Mouse (Mus musculus) right cerebral cortex, adult 2 months (tissue): ENCODE results near the gene Hspb1.

Experiments used
- DNase-seq, 2 experiments: peaks; one replicate each; pipeline ENCODE4 v3.0.0; 2021 to 2022; ENCODE audit warnings: low spot score in 2 of 2

Gene Hspb1

DNA sequence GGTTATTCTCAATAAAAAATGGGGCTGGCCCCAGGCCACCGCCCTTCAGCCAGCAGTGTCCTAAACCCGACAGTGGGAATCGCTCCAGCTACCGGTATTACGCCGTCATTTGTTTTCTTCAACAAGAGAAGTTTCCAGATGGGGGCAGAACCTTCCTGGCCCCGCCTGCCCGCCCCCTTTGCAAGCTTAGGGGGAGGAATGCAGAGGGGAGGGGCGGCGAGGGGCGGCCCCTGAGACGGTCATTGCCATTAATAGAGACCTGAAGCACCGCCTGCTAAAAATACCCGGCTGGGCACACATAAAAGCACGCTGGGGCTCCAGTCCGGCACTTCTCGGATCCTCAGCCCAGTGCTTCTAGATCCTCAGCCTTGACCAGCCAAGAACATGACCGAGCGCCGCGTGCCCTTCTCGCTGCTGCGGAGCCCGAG is at the start of gene Hspb1:
Gene Hspb1, plus strand, starts transcription at position 245 of the 428 bp plus-strand sequence.
- DNase-seq = no peak

DNA sequence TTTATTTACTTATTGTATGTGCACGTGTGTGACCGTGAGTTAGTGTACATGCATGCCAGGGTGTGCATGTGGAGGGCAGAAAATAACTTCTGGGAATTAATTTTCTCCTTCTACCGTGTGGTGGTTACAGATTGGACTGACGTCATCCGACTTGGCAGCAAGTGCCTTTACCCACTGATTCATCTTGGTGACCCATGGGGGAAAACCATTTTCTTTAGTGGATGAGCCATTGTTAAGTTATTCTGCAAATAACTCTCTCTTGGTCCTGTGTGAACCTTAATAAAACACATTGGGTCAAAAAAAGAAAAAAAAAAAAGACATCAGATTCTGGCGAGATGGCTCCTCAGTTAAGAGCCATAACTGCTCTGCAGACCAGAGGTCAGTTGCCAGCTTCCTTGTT is 46.1 kb upstream of the Hspb1 start:
- no peak for DNase-seq

DNA sequence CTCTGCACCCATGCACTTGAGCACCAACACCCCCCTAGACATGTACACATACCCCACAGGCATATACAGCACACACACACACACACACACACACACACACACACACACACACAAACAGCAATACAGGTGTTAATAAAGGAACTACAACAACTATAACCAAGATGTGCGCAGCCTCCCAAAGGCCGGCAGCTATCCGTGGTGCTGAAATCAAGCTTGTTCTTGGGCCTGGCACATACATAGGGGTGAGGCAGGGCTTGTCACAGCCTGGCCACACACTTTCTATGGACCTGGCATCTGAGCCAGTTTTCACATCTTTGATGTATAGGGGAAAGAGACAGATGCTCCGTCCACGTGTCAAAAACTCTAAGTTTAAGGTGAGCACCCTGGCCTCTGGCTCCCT is 44.3 kb upstream of the Hspb1 start:
- no peak for DNase-seq

DNA sequence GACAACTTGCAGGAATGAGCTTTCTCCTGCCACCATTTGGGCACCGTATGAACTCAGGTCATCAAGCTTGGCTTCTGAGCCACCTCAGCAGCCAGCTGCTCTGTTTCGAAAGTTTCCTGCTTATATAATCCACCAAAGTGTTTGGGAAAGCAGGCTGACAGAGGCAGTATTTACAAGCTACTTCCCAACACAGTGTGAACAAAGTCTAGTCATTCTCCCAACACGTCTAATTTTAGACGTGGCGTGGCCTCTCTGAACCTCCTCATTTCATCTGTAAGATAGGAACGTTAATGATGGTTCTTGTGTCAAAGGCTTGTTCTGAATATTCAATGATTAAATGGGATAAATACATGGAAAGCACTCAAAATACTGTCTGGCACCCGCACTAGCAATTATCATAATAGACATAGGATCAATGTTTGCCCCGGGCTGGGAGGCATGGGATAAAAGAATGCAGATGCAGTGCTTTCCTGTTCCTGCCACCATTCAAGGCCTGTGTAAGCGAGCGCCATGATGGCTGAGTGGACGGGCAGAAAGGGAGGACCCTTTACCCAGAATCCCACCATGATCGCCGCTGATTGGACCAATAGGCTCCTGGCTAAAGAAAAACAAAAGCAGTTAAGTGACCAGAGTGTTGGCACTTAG is 41.9 kb upstream of the Hspb1 start:
- DNase-seq = no peak

DNA sequence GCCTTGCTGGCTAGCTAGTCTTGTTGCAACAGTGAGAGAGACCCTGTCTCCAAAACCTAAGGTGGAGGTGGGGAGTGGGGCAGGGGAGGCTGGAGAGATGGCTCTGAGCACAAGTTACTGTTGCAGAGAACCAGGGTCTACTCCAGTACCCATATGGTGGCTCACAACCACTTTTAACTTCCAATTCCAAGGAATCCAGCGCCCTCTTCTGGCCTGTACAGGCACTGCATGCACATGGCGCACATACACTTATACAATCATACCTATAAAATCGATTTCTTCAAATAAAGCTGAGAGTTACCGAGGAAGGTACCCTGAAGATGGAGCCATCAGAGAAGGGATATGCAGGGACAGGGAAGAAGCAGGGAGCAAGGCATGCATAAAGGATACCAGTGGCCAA is 40.3 kb upstream of the Hspb1 start:
- DNase-seq = no peak

DNA sequence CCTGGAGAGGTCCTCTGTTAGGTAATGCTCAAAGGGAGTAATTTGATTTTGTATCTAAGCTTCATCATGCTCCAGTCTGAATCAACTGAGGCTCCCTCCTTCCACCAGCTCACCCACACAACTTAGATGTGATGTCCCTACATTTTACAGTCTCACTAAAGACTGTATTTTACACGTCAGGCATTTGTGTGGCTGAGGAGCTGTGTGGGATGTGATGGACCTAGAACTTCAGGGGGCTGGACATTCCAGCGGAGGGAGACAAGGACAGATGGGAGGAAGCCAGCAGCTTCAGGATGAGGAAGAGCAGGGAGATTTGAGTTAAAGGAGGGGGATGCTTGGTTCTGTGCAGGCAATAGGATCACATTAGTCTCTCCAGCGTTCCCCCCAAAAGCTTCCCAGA is 39.8 kb upstream of the Hspb1 start:
- peak; percentile 44 to 48 for DNase-seq

DNA sequence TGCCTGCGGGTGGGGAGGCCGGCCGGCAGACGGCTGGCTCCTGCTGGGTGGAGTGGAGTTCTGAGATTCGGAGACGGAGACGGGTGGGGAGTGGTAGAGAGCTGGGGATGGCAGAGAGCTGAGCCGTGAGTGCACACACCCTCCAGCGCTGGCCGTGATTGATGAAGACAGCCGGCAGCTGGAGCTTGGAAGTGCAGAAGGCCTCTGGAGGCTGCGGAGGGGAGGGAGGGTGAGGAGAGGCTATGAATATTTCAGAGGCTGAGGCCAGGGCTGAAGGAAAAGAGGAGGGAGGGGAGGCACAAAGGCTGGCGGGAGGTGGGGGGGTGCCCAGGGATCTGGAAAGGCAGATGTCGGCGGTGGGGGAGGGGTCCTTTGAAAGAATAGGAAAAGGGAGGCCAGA is 36.7 kb upstream of the Hspb1 start:
- DNase-seq = no peak

DNA sequence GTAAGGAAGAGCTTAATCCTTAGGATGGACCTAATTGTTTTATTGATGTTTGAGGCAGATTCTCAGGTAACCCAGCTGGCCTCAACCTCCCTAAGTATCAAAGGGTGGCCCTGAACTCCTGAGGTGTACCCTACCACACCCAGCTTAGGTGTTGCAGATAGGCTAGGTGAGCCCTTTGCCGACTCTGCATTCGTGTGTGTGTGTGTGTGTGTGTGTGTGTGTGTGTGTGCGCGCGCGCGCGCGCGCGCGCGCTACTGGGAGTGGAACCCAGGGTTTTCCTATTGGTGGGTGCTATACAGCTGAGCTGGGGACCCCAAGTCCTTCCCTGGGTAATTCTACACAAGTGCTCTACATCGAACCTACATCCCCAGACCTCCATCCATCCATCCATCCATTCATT is 36.2 kb upstream of the Hspb1 start:
- DNase-seq = no peak

DNA sequence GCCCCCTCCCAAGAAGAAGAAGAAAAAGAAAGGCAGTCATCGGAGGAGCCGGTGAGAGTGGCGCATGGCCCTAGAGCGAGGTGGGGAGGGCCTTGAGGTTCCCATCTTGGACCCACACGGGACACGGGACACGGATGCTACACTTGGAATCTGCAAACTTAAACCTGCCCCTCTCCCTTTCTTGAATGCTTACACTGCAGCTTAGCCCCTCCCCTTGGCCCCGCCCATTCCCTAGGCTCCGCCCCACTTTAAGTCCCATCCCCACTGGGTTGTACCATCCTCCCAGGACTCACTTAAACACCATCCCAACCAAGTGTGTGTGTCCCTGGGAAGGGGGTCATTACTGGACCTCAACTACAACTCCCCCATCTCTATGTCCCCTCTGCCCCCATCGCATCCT is 35.3 kb upstream of the Hspb1 start:
- no peak for DNase-seq

DNA sequence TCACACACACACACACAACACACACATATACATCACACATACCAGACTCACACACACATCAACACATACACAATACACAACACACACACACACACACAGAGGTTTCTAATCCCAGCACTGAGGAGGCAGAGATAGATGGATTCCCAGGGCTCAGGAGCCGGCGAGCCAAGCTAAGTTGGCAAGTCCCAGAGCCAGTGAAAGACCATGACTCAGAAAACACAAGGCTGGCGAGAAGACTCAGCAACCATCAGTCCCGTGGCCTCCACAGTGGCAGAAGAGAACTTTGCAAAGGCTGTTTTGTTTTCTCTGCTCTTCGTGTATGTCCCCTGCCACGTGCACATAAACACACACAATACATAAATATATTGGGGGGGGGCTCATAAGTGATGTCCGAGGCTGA is 34.0 kb upstream of the Hspb1 start:
- DNase-seq = no peak

DNA sequence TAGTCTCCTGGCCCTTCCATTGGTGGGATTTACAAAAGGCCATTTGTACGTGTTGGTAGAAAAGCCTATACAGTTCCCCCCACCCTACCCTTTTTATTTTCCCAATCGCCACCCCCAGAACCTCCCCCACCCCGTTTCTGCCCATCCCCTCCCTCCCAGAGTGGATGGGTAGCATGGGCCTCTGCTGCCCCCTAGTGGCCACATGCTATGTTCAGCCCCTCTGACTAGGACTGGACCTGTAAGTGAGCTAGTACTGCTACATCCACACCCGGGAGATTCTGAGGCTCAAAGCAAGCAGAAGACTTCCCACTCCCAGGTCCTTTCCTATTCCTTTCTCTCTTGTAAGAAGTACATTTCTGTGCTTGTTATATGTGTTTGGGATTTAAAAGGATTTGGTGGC is 32.6 kb upstream of the Hspb1 start:
- peak; percentile 83 to 85 for DNase-seq

DNA sequence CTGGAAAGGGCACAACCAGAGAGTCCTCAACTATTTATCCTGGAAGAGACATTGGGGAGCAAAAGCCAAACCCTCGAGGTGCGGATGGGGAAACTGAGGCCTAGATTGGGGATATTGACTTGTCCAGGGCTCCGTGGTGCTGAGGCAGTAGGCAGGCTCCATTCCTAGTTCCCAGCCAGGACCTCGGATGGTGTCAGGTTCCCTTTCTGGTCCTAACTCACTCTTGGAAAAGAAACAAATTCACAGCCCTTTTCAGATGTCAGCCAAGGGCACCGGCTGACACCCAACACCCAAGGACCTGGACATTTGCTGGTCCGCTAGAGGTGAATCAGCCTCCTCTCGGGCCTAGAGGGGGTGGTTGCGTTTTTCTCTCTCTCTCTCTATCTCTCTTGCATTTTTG is 21.1 kb upstream of the Hspb1 start:
- no peak for DNase-seq

DNA sequence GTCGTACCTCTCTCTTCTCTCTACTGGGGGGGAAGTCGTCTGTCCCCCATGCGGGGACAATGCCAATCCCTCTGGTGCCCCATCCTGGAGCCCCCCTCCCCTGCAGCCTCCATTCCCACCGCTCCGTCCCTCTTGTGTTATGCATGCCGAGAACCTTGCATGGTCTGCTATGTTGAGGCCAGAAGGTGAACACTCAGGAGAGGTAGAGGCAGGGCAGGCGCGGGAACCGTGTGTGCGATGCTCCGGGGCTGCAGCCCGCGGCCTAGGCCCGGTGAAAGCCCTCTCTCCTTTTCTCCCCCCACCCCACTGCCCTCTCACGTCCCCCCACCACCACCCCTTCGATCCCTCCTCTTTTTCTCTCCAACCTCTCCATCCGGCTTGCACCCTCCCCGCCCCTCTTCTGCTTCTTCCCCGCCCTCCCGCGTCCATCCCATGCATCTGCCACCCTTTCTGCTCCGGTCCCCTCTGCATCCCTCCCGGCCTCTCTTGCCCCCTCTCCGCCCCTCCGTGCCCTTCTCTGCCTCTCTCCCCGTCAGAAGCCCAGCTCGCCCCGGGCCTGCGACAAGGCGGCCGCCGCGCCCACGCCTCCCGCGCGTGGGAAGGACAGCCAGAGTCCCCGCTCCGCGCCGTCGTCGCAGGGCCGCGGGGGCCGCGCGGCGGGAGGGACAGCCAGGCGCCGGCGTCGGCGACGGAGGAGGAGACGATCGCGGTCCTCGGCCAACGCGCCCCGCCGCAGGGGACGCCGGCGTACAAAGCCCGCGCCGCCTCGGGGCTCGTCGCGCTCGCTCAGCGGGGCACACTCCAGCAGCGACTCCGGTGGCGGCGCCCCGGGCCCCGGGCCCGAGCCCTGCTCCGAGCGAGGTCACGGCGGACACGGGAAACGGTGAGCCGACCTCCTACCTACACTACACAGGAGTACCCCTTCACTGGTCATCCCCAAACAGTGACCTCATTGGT is 19.8 kb upstream of the Hspb1 start:
- peak; percentile 48 to 54 for DNase-seq

DNA sequence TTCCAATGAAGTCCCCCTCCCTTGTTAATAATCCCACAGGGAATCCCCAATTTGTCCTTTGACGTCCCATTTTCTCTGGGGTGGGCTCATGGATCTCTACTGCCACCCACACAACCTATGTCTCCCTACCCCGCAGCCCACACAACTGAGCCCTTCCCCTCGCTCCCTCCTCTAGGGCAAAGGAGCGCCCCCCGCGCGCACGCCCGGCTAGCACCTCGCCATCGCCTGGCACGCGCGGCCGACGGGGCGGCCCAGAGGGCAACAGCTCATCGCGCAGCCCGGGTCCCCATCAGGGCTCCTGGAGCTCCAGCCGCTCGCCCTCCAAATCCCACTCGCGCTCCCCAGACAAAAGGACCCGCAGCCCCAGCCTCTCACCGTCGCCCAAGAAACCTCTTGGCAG is 19.1 kb upstream of the Hspb1 start:
- no peak for DNase-seq

DNA sequence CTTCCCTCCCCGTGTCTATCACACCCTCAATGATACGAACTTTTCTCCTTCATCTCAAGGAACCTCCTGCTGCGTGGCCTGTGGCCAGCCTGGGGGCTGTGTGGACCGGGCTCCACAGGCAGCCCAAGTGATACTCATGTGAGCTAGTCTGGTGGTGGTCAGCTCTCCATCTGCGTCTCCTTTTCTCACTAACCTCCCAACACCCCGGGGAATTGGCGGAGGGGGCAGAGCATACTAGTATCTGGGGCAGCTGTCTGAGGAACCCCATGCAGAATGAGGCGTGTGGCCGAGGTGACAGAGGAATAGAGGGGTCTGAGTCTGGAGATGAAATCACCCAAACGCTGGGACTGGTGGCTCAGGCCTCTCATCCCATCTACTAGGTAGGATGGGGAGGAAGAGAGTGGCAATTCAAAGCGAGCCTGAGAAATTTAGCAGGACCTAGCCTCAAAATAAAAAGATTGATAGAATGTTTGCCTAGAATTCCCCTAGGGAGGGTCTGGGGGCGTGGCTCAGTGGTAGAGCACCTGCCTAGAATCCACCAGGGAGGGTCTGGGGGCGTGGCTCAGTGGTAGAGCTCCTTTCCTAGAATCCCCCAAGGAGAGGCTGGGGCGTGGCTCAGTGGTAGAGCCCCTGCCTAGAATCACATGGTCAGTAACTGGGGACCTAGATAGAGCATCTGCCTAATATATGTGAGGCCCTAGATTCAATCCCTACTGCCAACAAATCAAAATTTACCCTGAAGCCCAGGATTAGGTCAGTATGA is 17.9 kb upstream of the Hspb1 start:
- DNase-seq = no peak

DNA sequence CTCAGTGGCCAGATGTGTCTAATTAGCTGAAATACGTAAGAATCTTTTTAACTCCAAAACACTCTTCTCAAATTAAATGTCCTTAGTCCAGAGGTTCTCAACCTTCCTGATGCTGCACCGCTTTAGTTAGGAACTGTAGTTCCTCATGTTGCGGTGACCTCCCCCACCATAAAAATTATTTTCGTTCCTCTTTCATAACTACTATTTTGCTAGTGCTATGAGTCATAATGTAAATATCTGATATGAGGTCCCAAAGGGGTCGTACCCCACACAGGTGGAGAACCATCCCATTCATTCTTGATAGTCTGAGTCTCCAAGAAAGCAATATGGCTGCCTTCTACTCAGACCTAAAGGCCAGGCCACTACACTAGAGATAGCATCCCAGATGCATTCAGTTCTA is 17.2 kb upstream of the Hspb1 start:
- no peak for DNase-seq

DNA sequence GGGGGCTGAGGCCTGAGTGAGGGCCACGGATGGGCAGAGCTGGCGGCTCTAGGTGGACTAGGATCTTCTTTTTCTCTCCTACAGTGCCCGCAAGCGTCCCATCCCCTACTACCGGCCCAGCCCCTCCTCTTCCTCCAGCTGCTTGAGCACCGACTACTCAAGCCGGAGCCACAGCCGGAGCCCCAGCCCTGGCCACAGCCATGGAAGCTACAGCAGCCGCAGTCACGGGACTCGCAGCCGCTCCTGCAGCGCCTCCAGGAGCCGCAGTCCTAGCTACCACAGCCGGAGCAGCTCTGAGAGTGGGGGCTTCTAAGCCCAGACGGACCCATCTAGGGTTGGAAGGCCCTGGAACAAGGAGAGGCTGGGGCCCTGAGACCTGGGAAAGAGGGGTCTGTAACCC is 14.7 kb upstream of the Hspb1 start:
- DNase-seq = no peak

DNA sequence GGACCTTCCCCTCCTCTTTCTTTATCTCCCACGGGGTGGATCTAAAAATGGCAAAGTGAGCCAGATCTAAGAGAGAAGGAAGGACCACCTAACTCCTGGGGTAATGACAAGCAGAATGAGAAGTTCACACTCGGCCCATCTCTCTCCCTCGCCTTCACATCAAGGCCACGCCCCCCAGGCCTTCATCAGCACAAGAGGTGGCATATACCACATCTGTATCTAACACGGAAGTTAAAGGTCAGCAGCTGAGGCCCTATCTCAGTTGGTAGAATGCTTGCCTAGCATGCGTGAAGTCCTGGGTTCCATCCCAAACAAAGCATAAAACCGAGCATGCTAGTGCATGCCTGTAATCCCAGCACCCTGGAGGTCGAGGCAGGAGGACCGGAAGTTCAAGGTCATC is 14.0 kb upstream of the Hspb1 start:
- DNase-seq = no peak

DNA sequence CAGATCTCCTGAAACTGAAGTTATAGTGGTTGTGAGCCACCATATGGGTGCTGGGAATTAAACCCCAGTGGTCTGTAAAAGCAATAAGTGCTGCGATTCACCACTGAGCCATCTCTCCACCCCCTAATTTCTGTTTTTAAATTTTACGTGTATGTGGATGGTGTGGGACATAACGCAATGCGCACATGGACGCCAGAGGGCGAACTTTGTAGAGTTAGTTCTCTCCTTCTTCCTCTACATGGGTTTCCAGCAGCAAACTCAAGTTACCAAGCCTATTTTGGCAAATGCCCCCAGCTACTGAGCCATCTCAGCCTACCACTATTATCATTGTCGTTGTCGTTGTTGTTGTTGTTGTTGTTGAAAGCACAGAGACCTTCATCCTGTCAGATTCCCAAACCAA is 10.5 kb upstream of the Hspb1 start:
- peak; percentile 61 to 78 for DNase-seq

DNA sequence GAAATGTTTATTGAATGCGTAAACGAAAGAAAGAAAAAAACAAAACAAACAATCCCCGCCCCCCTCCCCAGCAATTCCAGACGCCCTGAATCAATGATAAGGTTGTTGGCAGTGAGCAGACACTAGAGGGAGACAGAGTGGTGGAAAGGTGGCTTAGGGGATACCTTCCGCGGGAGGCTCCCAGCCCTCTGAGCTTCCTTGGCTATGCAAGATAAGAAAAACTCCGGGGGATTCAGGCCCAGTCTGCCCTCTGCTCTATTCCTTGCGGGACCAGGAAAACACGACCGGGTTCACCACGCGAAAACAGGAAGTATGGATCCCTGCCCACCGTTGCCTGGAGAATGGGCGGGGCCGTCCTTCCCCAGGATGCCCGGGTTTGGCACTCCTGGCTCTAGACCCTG is 9.9 kb upstream of the Hspb1 start:
- DNase-seq = peak; percentile 52 to 58

DNA sequence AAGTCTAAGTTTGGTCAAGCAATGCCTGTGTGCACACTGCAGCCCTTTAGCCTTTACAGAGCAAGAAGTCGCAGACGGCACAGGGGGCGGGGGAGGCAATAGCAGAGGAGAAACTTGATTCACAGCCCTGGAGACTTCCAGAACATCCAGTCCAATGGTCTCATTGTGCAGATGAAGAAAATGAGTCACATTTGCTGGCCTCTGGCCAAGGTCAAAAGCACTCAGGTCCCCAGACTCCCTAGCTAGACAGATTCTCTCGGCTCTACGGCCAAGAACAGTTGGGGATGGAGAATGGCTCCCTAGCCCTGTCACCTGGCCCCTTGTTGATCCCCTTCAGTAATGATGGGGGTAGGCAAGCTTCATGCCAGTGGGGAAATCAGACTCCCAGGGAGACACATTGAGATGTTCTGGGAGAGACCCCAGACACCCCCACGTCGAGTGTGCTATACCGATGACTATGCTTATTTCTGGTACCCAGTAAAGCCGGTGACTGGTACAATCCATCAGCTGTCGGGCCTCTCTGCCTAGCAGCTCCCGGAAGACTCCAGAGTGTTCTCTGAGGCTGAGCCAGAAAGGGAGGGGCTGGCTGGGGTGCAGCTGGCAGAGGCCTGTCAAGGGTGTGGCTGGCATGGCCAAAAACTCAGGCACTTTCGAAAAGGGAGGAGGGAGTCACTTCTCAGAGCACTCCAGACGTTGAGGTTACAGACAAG is 8.1 kb upstream of the Hspb1 start:
- DNase-seq = no peak

DNA sequence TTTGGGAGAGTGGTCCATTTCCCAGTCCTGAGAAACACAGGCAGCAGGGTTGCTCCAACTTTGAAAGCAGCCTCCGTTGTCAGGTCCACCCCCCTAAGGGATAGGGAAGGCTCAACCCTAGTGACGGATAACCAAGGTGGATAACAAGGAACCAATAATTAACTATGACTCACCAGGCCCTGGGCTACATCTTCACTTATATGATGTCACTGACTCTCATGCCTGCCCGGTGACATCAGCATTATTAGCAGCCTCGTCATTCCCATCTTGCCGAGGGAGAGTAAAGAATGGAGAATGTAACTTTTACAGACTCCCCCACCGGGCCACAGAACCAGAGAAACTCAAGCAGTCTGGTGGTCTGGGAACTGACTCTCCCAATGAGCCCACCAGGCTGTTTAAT is 3.1 kb upstream of the Hspb1 start:
- no peak for DNase-seq
